Mouse (Mus musculus): ENCODE measurements around the gene Leo1. TPM values are rescaled to one million over a fixed set of nuclear protein-coding genes. Genes with fewer than 3 reads are reported as not detected.
"Not testable (repeated sequence)": the region's sequence is repeated elsewhere in the genome, so short reads cannot be mapped to it uniquely, and the experiment has no call there.

The Leo1 gene
- total RNA-seq, 2 experiments from 2014 or later: 24.0 to 27.5 TPM

DNA sequence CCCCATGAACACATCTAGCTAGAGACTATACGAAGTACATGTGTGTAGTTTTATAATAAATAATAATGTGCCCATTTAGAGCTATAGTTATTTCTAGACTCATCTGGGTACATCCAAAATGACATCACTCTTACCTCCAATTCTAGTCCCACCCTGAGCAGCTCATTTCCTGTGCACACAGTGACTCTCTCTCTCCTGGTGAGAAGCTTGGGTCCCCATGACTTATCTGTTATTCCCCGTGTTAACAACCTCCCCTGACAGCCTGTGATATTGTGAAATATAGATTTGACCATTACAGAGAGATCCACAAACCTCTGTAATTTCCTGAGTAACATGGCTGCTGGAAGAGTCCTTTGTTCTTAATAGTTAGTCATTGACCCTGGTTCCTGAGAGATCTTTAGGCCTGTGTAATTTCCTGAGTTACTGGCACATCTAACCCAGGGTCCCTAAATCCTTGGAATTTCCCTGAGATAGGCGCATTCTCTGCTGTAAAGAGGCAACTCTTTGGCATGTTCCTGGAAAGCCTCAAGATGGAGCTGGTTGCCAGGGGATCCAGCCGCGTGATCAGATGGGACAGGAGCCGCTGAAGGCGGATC lies 15.4 kb upstream of the Leo1 start:
- DNase-seq (ENCODE audit: low spot score): no peak

DNA sequence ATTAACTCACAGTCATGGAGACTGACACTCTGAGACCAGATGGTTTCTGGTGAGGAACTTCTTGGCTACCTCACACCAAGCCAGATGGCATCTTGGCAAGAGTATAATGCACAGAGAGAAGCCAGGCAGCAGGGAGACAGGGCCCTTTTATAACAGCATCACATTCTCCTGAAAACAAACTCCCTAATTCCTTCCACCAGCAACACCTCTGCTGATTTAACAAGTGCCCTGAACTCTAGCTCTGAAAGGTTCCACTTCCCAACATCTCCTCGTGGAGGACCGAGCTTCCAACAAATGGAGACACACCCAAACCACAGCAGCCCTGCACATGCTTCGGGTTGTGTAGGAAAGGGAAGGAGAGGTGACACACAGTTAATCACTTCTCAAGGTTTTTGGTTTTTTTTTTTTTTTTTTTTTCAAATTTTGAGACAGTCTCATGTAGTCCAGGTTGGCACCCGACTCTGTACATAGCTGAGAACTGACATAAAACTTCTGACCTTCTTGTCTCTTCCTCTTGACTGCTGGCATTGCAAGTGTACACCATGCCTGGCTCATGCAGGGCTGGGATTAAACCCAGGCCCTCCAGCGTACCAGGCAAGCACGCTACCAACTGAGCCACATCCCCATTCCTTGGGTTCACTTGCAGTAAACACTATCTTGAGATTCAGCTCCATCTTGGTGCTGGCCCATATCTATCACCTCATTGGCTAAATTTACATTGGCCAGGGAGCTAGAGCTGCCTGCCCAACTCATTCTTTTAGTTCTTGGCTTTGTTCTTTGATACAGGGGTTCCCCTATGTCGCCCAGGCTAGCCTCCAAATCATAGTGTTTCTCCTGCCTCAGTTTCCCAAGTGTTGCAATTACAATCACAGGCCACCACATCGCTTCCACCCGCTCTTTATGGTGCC lies 13.7 kb upstream of the Leo1 start:
- DNase-seq (ENCODE audit: low spot score): peak; percentile 55

- no peak for DNase-seq (ENCODE audit: low spot score)
These were observed 13.1 kb upstream of the Leo1 start for GRCm38 (mm10) chr9:75428274-75428600.

- no peak for DNase-seq (ENCODE audit: low spot score)
These were observed 12.3 kb upstream of the Leo1 start for GRCm38 (mm10) chr9:75429040-75429439.

DNA sequence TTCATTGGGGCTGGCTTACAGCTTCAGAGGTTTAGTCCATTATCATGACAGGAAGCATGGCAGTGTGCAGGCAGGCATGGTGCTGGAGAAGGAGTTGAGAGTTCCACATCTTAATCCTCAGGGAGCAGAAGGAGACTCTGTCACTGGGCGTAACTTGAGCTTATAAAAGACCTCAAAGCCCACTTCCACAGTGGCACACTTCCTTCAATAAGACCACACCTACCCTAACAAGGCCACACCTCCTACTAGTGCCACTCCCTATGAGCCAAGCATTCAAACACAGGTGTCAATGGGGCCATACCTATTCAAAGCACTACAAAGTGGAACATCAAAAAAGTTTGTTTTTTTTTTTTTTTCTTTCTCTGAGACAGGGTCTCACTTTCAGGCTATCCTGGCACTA lies 11.7 kb upstream of the Leo1 start:
- no peak for DNase-seq (ENCODE audit: low spot score)

GRCm38 (mm10) chr9:75430822-75431621 lies 10.3 kb upstream of the Leo1 start:
- no peak for DNase-seq (ENCODE audit: low spot score)

DNA sequence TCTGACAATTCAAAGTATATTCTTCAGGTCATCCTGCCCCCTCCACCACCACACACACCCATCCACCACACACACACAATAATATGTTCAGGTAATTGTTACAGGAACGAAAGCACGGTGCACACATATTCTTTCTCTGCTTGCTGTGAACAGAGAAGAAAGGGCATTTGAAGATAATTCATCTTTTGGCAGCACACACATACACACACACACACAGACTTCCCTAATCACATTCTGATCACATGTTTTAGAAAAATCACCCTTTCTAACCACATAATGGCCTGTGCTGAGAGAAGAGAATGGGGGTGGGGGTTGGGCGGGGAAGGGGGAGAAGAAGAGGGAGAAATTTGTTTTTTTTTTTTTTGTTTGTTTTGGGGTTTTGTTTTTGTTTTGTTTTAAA lies 8.6 kb upstream of the Leo1 start:
- no peak for DNase-seq (ENCODE audit: low spot score)

- peak; percentile 66 for DNase-seq (ENCODE audit: low spot score)
These were observed 7.0 kb upstream of the Leo1 start for GRCm38 (mm10) chr9:75434172-75434793.

- no peak for DNase-seq (ENCODE audit: low spot score)
These were observed 6.5 kb upstream of the Leo1 start for GRCm38 (mm10) chr9:75434872-75435271.

- no peak for DNase-seq (ENCODE audit: low spot score)
These were observed 6.0 kb upstream of the Leo1 start for GRCm38 (mm10) chr9:75435291-75435690.

DNA sequence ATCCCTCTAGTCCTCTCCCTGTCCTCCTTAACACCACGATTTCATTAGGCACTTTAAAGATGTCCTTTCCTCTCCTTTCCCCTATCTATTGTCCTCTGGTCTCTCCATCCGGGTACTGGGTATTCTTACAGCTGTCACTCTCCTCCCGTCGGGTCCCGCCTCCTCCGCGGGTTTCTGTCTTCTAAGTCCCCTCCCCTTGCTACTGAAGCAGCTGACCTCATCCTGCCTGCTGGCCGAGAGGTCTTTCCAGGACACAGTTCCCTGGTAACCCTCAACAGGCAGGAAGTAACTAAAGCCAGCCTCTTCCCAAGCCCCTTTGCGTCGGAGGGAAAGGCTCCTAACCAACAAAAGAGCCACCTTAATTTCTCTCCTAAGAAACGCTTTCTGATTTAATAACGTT lies 5.4 kb upstream of the Leo1 start:
- peak; percentile 81 for DNase-seq (ENCODE audit: low spot score)

- peak; percentile 24 for DNase-seq (ENCODE audit: low spot score)
These were observed 3.5 kb upstream of the Leo1 start for GRCm38 (mm10) chr9:75437653-75438385.

DNA sequence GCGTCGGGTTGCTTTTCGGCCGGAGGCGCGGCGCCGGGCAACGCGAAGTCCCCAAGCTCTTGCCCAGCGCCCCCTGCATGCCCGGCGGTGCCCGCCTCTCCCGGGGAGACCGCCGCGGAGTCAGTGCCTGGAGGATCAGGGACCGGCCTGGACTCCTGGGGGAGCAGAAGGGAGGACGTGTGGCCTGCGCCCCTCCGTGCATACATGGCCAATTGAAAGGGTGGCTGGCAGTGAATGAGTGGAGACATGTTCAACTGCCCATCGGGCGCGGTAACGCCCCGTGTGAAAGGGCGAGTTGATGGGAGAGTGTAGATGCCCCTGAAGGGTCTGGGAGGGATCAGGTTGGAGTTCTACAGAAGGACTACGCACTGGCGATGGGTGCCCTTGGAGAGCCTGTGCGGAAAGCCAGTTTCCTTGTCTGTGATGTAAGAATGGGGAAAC lies 387 bp downstream of the Leo1 start:
- no peak for DNase-seq (ENCODE audit: low spot score)

DNA sequence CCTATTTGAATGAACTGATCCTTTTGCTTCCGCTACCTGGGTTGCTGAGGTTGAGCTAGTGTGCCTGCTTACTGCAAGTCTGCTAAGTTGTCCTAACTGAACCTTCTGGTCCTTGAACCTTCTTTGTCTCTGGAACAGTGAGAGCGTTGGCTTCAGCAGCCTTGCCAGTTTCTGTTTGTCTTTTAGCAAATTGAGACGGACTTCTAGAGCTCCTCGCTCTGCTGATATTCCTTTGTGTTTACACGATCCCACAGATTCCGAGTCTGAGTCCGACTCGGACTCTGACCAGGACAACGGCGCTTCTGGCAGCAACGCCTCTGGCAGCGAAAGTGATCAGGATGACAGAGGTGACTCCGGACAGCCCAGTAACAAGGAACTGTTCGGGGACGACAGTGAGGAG lies 3.7 kb downstream of the Leo1 start:
- DNase-seq (ENCODE audit: low spot score): no peak

GRCm38 (mm10) chr9:75446574-75446973 lies 5.2 kb downstream of the Leo1 start:
- not testable (repeated sequence) for DNase-seq (ENCODE audit: low spot score)

DNA sequence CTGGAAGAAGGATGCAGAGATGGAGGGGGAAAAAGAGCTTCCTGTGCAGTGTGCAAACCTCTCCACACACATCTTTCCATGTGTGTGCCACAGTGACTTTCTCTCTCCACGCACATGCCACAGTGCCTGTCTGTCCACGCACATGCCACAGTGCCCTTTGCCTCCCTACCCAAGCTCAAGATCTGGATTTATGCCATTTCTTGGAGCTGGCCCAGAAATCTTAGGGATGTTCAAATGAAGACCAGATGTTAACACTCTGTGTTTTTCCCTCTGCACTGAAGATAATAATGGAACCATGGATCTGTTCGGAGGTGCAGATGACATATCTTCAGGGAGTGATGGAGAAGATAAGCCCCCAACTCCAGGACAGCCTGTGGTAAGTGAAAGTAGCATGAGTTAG lies 6.7 kb downstream of the Leo1 start:
- DNase-seq (ENCODE audit: low spot score): no peak

DNA sequence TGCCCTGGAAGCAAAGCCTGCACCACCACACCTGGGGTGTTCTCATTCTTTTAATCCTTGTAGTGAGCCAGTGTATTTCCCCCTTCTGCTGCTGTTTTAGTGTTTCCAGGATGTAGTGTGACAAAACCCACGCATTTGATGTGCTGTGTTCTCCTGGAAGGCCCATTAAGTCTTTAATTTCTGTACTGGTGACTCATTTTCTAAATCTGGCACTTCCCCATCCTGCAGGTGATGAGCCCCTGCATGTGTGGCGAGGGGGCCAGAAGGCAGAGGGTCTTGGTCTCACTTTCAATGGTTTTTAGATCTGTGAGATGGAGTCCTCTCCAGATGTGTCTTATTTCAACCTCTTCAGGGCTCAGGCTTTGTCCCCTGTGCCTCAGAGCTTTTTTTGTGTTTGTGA lies 12.7 kb downstream of the Leo1 start:
- DNase-seq (ENCODE audit: low spot score): no peak

GRCm38 (mm10) chr9:75455684-75456083 lies 14.4 kb downstream of the Leo1 start:
- no peak for DNase-seq (ENCODE audit: low spot score)

DNA sequence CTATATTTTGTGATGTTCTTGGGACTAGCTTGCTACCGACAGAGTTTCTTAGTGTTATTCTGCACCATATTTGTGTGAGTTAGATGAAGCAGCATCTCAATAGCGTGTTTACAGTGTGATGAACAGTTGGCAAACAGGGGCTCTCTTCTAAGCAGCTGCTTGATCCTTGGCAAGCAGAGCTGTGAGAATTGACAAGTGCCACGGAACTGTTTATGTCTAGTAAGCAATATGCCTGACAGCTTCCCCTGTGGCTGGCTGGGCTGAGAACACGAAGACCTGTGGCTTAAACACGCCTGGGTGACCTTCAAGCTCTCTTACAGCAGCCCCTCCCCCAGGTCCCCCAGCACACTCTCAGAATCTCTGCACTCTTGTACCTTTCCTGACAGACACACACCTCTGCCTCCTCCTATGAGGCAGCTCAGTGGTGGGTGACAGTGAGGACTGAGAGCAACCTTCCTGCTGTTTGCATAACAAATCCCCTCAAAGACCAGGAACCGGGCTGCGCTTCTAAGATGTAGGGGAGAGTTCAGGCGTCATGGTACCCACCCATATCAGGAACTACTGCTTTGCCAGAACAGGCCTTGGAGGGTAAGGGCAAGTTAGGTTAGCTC lies 21.8 kb downstream of the Leo1 start:
- no peak for DNase-seq (ENCODE audit: low spot score)

- DNase-seq (ENCODE audit: low spot score): no peak
These were observed 24.5 kb downstream of the Leo1 start for GRCm38 (mm10) chr9:75465856-75466255.

DNA sequence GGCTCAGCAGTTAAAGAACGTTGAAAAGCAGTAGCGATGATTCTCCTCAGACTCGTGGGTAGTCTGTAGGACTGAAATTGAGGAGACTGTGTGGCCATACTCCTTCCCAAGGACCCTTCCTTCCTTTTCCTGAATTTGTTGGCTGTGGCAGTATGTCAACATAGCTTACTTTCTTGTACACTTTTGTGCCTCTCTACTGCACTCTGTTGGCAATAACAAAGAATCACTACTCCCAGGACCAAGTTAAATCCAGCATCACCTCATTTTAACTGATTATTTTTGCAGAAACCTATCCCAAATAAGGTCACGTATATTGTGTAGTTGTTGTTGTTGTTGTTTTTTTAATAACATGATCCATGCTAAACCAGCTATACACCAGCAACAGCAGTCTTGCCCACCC lies 25.3 kb downstream of the Leo1 start:
- DNase-seq (ENCODE audit: low spot score): no peak

All from gastrocnemius, adult 18-20 months (tissue).